Mouse (Mus musculus) brown adipose tissue, adult 24 weeks (tissue): ENCODE results near the gene Chchd3. TPM values are rescaled to one million over a fixed set of nuclear protein-coding genes. Genes with fewer than 3 reads are reported as not detected.
A peak's percentile ranks its signal among the peaks of the same experiment; 100 is the strongest.

Source experiments
- H3K27ac ChIP-seq: fragments of 200-500 bp; replicated peaks from 2 replicates; pipeline ENCODE4 v1.5.1; 2012; ENCODE audit warnings: low read depth, mild to moderate bottlenecking, low read length
- H3K4me1 ChIP-seq: fragments of 200-500 bp; 2 replicates; pipeline ENCODE4 v1.6.1; 2012; ENCODE audit warnings: low read length, mixed read lengths; ENCODE audit not compliant: control insufficient read depth, insufficient read depth, insufficient read length
- H3K4me3 ChIP-seq: fragments of 200-500 bp; 2 replicates; pipeline ENCODE4 v1.5.1; 2012; ENCODE audit warnings: low read depth, mild to moderate bottlenecking, low read length, moderate library complexity; ENCODE audit not compliant: insufficient read depth
- polyA plus RNA-seq: library from polyadenylated mRNA; stranded (reverse); fragments of >200 nt; gene quantifications from 2 replicates; pipeline ENCODE4 v1.2.4, GENCODE M21; 2012; ENCODE audit not compliant: missing spikeins, insufficient read depth, insufficient read length

Gene Chchd3
- polyA plus RNA-seq, 1 experiment: 542 TPM

DNA sequence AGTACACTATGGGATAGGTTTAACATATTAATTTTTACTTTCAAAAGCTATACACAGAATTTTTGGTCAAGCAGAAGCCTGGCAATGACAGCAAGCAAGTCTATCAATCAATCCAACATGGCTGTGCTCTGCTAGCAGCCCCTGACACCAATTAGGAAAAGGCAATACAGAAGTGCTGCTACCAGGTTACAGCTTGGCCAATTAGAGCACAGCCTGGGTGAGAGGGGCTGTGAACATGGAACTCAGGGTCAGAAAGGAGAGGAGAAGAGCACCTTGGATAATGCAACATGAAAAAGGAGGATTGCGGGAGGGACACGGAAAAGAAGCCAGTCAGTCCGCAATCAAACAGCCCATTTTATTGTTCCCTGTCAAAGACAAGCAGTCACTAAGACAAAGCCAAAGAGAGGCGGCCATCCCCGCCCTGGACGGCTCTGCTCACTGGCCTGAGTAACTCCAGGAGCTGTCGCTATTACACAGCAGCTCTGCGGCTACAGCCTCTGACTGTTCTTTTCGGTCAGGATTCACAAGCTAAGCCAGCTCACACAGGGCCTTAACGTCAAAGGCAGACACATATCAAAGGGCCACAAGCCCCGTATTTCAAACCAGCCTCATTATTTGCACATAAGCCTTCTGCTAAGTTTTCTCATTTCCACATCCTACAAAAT lies 128.8 kb downstream of the Chchd3 start:
- H3K4me1 ChIP-seq: 0 out of 2 replicates have a peak, but pooled peaks cover 2% of the 10 kb centered on the region
- no peak overlapping the region for H3K27ac ChIP-seq
- H3K4me3 ChIP-seq: no peak overlapping the region

DNA sequence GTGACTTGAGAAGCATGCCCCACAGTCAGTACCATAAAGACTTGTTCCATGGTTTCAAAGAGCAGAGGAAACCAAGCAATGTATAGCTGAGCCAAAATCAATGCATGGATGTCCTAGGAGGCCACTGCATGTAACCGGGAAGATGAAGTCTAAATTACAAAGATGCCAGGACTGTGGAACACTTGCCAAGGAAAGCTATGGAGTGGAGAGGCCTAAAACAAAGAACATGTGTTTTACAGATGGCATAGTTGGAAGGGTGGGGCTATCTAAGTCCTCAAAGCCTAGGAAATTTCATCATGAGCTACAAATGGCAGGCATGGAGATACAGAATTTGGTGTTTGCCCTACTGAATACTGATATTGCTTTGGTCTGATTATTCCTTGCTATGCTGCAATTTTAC lies 137.7 kb downstream of the Chchd3 start:
- Histone ChIP-seq H3K27ac (no peak overlapping the region), H3K4me3 (no peak overlapping the region), H3K4me1 (no peaks in the 10 kb centered on the region)

DNA sequence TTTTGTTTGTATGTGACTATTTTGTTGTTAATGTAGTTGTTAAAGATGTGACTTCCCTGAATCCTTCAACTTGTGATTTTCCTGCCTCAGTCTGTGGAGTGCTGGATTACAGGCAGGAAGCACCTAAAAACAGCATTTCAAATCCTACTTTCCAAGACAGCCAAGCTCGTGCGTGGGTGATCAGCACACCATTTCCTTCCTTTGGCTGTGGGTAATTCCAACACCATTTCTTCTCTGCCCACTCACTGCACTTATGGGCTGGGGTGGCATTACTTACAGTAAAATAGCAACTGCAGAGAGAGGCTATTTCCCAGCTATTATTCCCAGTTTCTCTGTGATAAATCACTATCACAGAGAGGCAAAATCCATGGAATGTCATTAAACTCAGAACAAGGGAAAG lies 140.0 kb downstream of the Chchd3 start:
- H3K4me1 ChIP-seq: no peaks in the 10 kb centered on the region
- H3K27ac ChIP-seq: no peak overlapping the region
- no peak overlapping the region for H3K4me3 ChIP-seq

DNA sequence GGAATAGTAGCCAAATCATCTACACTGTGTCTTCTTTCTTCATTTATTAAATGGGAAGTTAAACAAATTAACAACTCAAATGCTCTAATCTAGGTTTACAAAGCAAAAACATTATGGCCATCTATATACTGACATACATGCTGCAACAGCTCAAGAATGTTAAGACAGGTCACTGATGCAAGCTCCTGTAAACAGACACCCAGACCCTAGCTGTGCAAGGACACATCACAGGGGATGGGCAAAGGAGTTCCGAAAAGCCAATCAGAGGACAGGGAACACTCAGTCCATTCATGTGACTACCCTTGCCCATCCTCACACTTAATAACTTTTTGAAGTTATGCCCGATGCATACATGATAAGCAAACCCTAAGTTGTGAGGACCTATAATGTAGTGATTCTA lies 149.4 kb downstream of the Chchd3 start:
- 0 out of 2 replicates have a peak, but pooled peaks cover 4% of the 10 kb centered on the region for H3K4me1 ChIP-seq
- no peak overlapping the region for H3K27ac ChIP-seq
- H3K4me3 ChIP-seq: no peak overlapping the region

DNA sequence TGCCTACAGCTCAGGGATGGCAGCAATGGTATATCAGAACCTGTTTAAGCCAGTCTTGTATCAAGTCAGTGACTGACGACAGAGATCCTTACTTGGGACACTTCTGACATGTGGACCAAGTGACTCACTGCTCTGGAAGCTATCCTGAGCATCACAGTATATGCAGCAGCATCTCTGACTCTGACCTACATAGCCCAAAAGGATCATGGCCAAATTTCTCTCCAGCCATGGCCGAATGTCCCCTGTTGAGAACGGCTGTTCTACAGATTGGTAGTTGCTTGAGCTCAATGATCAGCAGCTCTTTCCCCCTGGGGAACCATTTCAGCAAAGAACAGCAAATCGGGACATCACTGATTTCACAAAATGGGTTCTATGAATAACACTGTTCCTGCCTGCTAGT lies 161.0 kb downstream of the Chchd3 start:
- H3K4me3 ChIP-seq: no peak overlapping the region
- H3K4me1 ChIP-seq: no peaks in the 10 kb centered on the region
- H3K27ac ChIP-seq: no peak overlapping the region

DNA sequence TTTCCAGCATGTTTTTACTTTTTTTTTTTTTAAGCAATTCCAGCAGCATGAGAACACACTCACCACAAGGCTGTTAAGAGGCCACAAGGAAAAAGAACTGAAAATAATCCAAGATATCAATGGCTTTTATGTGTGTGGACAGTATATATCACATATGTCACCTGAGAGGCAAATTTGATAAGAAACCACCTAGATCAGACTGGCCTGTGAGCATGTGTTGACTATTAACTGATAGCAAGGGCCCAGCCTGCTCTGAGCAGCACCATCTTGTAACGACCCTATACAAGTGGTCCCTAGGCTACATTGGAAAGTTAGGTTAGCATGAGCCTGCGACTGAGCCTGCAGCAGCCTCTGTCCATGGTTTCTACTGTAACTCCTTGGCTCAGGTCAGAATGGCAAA lies 166.0 kb downstream of the Chchd3 start:
- H3K4me1 ChIP-seq: no peaks in the 10 kb centered on the region; the same call in 1 of the 2 replicates
- H3K27ac ChIP-seq: no peak overlapping the region
- no peak overlapping the region for H3K4me3 ChIP-seq

DNA sequence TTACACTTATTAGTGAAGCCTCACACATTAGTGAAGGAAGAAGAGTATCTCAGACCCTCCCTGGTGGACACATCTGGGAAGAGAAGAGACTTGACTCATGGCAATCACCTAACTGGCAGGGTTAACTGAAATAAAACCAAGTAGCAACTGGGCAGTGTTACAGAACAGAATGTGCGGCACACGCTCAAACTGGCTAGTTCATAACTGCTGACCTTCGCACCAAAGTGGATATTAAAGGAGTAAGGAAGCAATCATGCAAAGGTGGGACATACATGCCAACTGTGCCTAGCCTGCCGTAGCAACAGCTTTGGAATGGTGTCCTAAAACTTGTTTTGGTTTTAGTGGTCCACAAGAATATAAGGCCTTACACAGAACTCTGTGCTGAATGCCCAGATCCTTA lies 169.3 kb downstream of the Chchd3 start:
- Histone ChIP-seq H3K4me1 (no peaks in the 10 kb centered on the region; the same call in 1 of the 2 replicates), H3K4me3 (no peak overlapping the region), H3K27ac (no peak overlapping the region)

DNA sequence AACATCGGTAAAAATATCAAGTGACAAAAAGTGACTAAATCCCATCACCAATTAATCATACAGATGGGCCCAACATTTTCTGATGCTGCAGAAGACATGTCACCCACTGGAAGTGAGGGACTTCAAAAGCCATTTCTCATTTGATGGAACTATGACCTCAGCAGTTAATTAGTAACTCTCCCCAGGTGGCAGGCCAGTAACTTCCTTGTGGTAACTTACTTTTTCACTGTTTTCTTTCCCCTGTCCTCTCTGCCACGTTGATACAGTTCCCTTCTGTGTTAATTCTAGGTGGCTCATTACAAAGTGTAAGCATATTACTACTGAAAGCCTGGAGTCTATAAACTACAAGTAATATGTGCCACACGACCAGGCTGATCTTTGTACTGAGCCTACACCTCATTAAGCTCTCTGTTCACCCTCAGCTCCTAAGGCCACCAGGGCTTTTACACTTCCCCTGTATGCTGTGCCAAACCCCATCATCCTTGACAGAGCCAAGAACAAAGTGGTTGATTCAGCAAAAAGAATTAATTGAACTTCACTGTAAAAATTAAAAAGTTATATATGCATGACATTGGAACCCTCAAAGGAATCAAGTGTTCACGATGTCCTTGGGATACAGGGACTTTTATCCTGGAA lies 171.0 kb downstream of the Chchd3 start:
- Histone ChIP-seq H3K4me1 (peaks cover 5% of the 10 kb centered on the region), H3K4me3 (no peak overlapping the region), H3K27ac (no peak overlapping the region)

DNA sequence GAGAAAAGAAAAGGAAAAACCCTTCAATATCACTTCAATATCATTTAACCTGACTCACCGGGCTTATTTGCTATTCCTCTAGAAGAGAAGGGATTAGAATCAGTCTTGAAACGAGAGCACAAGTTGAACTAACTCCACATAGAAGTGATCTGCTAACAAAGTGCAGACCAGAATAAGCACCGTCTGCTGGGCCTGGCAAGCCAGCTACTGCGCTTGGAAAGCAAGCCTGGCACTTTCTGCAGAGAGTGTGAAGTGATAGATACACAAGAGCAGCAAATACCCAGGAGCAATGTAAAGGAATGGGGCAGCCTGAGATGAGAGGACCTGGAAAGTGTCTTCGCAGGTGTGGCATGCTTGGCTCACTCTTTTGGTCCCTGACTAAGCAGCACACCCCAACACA lies 181.5 kb downstream of the Chchd3 start:
- Histone ChIP-seq H3K4me3 (no peak overlapping the region), H3K27ac (no peak overlapping the region)

DNA sequence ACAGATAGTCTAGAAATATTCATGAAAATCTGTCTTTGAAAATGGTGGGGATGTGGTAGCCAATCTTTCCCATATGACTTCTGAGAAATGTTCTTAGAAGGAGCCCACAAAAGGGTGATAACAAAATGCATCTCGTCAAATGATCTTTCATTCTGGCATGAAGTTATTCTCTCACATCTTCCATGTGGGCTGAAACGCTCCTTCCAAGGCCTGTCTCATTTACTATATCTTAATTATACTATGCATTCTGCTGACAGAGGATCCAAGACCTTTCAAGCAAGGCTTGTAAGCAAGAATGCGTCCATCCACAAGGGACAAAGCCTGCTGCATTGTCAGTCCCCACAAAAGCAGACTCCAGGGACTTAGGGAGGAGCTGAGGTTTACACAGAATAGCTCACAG lies 185.9 kb downstream of the Chchd3 start:
- Histone ChIP-seq H3K4me1 (no peaks in the 10 kb centered on the region), H3K27ac (no peak overlapping the region), H3K4me3 (no peak overlapping the region)

More for the DNA sequence above, 181.5 kb downstream of the Chchd3 start:
- peaks cover 1% of the 10 kb centered on the region; the same call in 1 of the 2 replicates for H3K4me1 ChIP-seq

DNA sequence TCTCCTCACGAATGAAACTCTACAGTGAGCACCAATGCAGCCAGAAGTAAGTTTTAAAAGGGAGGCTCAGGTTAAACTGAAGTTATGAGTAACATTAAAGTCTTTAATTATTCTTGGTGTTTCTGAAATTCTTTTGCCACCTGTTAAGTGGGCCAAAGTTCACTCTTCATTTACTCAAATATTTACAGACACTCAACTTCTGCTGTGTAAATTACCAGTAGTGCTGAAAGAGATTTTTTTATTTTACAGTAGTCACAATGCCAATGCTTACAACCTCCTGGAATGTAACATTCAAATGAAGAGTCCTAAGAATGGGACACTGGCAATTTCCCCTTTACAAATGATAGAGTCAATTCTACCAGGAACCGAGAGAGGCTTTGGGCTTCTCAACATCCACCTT lies 187.3 kb downstream of the Chchd3 start:
- H3K4me1 ChIP-seq: no peaks in the 10 kb centered on the region
- H3K27ac ChIP-seq: no peak overlapping the region
- no peak overlapping the region for H3K4me3 ChIP-seq

DNA sequence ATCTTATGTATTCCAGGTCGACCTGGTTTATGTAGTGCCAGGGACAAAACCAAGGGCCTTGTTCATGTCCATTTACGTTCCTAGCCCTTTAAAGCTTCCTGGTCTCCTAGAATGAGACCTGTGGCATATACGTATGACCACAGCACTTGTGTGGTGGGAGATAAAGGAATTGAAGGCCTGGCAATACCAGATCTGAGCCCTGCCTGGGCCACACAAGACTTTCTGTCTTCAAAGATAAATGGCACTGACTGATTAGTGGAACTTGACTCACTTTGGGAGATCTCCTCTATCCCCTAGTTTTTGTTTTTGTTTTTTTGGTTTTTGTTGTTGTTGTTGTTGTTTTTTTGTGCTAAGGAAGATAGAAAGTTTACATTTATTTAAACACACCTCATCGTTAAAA lies 209.1 kb downstream of the Chchd3 start:
- Histone ChIP-seq H3K27ac (no peak overlapping the region), H3K4me3 (no peak overlapping the region), H3K4me1 (0 out of 2 replicates have a peak, but pooled peaks cover 2% of the 10 kb centered on the region)

DNA sequence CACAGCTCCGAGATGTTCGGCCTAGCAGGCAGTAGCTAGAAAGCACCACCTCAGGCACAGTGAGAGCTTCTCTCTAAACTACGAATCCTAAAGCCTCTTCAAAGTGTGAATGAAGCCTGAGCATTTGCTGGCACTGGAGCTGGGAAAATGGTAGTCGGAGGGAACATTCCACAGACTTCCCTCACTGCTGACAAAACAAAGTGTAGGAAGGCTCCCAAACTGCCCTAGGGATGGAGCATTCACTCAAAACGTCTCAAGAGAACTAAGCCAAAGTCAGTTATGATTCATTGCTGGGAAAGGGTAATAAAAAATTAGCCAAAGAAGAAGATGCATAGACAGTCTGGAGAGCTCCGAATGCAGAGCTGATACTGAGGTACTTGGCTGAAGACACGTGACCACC lies 211.1 kb downstream of the Chchd3 start:
- 0 out of 2 replicates have a peak, but pooled peaks cover 2% of the 10 kb centered on the region for H3K4me1 ChIP-seq
- H3K4me3 ChIP-seq: no peak overlapping the region
- H3K27ac ChIP-seq: 0 out of 2 replicates have a peak overlapping the region, but pooled peaks have one; percentile 8

DNA sequence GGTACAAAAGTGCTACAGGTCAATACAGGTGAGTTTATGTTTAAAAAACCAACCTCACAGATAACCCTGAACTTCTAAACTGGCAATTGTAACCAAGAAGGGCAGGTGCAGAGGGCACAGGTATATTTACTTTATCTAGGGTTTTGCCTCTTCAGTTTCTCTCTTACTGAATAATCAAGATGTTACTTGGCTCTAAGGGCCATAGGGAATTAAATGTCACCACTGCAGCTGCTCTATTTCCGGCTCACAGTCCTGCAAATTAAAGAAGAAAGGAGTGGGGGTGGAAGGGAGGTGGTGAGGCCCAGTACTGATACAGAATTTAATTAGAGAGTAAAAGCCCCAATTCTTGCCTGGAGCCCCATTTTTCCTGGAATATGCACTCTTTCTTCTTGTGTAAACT lies 214.6 kb downstream of the Chchd3 start:
- 0 out of 2 replicates have a peak, but pooled peaks cover 2% of the 10 kb centered on the region for H3K4me1 ChIP-seq
- H3K27ac ChIP-seq: no peak overlapping the region
- H3K4me3 ChIP-seq: no peak overlapping the region

DNA sequence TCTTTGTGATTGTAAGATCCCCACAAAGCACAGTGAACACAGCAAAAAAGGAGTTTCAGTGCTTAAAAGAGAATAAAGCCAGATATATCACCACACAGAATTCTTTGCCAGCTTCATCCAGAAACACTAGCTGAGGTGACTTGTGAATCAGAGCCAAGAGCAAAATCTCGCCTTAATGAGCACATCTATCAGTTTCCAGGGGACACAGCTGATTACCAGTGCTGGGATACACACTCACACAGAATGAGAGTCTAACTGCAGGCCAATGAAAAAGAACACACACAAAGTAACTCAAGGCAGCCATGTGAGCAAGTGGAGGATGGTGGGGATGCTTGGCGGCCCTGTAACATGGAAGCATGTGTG lies 222.1 kb downstream of the Chchd3 start:
- H3K27ac ChIP-seq: no peak overlapping the region
- no peak overlapping the region for H3K4me3 ChIP-seq
- no peaks in the 10 kb centered on the region for H3K4me1 ChIP-seq
